8 mouse cellular contexts compared by ENCODE assay signal in the genomic region with DNA sequence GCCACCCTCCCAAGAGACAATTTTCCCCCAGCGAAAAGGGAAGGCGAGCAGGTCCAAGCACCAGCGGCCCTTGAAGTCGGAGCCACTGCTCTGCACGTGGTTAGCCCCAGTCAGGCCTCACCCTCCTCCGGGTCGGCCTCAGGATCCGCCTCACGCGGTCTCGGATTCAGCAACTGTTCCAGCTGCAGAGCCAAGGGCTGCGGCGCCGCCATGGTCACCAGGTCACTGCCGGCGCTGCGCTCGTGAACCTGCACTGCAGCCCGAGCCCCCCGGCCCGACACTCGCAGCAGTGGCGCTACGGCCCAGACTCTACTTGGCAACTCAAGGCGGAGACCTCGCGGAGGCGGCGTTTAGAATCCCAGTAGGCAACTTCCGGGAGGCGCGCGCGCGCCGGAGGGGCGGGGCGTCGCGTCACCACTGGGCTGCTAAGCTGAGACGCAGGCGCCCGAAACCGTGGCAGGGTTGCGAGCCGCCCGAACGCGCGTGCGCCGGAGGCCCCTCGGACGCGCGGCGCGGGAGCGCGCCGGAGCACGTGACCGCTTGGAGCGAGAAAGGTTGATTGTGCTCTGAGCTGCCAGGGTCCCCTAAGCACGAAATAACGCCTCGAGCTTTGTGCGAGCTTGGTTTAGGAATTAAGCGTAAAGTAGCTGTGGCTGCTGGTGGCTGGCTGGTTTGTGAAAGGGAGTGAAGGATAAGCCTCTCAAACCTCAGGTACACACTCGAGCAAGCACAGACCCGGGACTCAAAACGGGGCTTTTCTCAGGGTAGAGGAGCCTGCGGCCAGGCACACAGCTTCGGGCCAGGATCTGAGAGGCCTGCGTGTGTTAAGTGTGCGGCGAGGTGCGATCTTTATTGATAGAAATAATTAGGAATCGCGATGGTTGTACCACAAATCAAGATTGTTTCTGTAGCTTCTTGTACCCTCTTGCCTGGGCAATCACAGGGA. TPM values are rescaled to one million over a fixed set of nuclear protein-coding genes. Genes with fewer than 3 reads are reported as not detected.
DNase-seq lines count a peak whose midpoint lies in the region; ATAC-seq lines count a peak whose summit lies in the region.

A gene (minus strand): TSS at position 352 of the 946 bp plus-strand sequence.

- H3K27ac ChIP-seq in hindbrain, embryonic 11.5 days (ENCODE audit: low read depth, low read length), result peak within 1 kb of the TSS; percentile 82

- peaks cover 3% of the 10 kb centered on the region; the same call in 1 of the 2 replicates for H3K36me3 ChIP-seq in hindbrain, embryonic 11.5 days (ENCODE audit: control insufficient read depth, insufficient read depth, low read length)

- H3K9ac ChIP-seq in hindbrain, embryonic 11.5 days (ENCODE audit: low read depth, low read length), result peak within 1 kb of the TSS; percentile 83

- H3K9me3 ChIP-seq in hindbrain, embryonic 11.5 days (ENCODE audit: control insufficient read depth, low read length), result no peaks in the 10 kb centered on the region

- H3K27me3 ChIP-seq in hindbrain, embryonic 11.5 days (ENCODE audit: control insufficient read depth, insufficient read depth, low read length), result peaks cover 32% of the 10 kb centered on the region

- H3K4me1 ChIP-seq in hindbrain, embryonic 11.5 days (replicated peaks; ENCODE audit: control insufficient read depth, insufficient read depth, low read length), result no peaks in the 10 kb centered on the region

- peak; percentile 99 for DNase-seq in Muller cell, postnatal 12 days (ENCODE audit: inconsistent ontology term)
- DNase-seq in cerebellum, adult 9-11 months, result peak; percentile 97
- DNase-seq in frontal cortex, adult 2 months (ENCODE audit: extremely low spot score in 1 of 2, low spot score in 1 of 2), result peak; percentile 92 to 97
- DNase-seq in hindbrain, embryonic 11.5 days (ENCODE audit: low spot score), result peak; percentile 100
- peak; percentile 93 to 97 for DNase-seq in layer of hippocampus, postnatal 10 days (ENCODE audit: low spot score in 2 of 2)
- peak; percentile 97 for DNase-seq in lung, postnatal 10 days
- peak; percentile 97 for DNase-seq in ovary, postnatal 36 days (ENCODE audit: low spot score)
- peak; percentile 97 for DNase-seq in thymus, postnatal 25 days

- ATAC-seq in hindbrain, embryonic 11.5 days (ENCODE audit: low FRiP score), result peak; percentile 98

- peak within 1 kb of the TSS; percentile 69 for H3K4me3 ChIP-seq in hindbrain, embryonic 11.5 days (ENCODE audit: low read depth, low read length)

- WGBS in hindbrain, embryonic 11.5 days, result under 1% methylated on average over 80 of the region's 80 CpGs

- peak within 1 kb of the TSS; percentile 92 for H3K4me2 ChIP-seq in hindbrain, embryonic 11.5 days (replicated peaks; ENCODE audit: low read depth, low read length)

RNA-seq across cellular contexts. Expression of the gene that starts here (rescaled TPM):
- 8.4 and 10.0 TPM in 2 replicates for polyA plus RNA-seq in frontal cortex, adult 2 months (2012; rRNA removed)
- polyA plus RNA-seq in hindbrain, embryonic 11.5 days (2014; fragmentation: Nextera tagmentation; extraction: Ambion mirVana), result 59.9 and 64.5 TPM in 2 replicates
- total RNA-seq in layer of hippocampus, postnatal 10 days (2021), result 10 to 100 TPM; 21.9 to 24.9 TPM

Comparison
In these comparisons a context has a peak if more than half of its experiments do, and no peak if none do; other contexts are left out.
1. Peak in every context shown above with its lines: DNase-seq, ATAC-seq, H3K4me3 ChIP-seq and H3K27ac ChIP-seq.